Mouse (Mus musculus) spleen, postnatal 10 days (tissue): ENCODE measurements at regions not wholly inside any gene's neighbourhood (a gene's known extent, or its start where the extent isn't known, plus 50 kb on each side); places are given as distances from the start of the nearest gene placed in this dataset.

ENCODE experiments used
- DNase-seq, 2 experiments: peaks; one replicate each; pipeline ENCODE4 v3.0.0; 2021 to 2022; ENCODE audit warnings: low spot score in 2 of 2

DNA sequence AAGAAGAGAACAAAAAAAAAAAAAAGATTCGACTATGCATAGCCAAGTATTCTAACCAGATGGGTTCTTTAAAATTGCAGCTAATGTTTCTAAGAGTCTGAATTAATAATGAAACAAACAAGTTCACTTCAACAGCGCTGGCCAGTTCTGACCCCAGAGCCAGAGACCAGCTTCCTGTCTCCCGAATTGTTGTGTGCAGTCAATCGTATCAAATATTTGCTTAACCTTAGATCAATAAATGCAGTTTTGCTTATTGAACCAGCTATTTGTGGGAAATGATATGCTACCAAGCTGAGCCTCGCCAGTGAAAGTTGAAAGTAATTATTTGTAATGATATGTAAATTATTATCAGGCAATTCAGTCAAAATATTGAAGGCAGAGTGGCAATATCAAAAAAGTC is 287.4 kb upstream of the Tmem132c start:
- DNase-seq = no peak

DNA sequence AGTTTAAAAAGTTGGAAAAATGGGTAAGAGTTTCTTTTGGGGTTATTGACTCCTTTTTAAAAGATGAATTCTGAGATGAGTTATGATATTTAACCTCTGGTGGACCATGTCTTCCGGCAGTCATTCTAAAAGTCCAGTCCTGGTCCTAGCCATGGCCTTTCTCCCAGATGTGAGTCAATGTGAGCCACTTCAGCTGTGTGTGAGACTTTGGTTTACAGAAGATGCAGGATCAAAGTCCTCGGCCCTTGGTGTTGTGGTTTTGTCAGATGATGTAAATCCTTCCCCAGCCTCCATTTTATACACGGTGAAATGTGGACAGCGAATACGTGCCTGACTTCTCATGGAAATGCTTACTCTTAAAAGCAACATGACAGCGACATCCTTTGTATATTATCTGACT is 287.0 kb upstream of the Tmem132c start:
- DNase-seq = no peak

DNA sequence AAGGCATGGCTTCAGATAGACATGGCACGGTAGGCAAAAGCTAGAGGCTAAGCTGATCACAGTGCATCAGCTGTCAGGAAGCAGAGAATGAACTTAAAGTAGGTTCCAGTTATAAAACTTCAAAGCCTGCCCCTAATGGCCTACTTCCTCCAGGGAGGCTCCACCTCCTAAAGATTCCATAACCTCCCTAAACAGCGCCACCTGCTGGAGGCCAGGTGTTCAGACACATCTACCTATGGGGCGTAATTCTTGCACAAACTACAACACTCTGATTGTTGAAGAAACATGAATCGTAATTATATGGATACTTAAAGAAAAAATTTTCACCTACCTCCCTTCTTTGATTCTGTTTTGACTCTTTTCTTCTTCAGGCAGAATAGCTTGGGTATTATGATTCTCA is 277.0 kb upstream of the Tmem132c start:
- DNase-seq = no peak

DNA sequence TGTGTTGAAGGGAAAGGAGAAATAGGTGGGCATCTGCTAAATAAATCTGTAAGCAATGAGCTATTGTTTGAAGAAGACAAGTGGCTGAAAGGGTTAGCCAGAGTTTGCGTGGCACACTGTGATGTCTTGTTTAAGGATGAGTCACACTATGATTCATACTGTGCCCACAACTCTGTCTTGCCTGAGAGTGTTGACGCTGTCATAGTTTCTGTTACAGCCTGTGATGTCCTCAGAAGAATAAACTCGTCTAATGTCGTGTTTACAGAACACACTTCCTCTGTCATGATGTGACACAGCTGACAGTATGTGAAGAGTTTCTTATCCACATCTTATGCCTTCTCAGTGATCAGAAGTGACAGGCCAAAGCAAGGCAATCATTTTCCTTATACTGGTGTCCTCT is 274.5 kb upstream of the Tmem132c start:
- DNase-seq = no peak

DNA sequence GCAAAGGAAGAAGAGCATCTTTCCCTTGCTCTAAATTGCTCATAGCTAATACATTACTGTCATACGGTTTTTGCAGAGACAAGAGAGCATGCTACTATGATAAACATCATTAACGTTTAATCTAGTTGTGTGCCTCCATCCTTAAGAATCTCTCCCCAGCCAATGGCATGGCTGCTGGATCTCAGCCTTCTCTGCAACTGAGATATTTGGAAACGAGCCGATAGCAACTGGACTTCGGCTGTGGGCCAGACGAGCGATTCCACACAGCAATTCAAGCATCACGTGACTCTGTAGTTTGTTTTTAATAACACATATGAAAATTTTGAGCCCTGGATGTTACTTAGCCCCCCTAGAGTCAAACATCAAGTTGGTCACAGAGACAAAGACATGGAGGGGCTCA is 272.2 kb upstream of the Tmem132c start:
- no peak for DNase-seq

DNA sequence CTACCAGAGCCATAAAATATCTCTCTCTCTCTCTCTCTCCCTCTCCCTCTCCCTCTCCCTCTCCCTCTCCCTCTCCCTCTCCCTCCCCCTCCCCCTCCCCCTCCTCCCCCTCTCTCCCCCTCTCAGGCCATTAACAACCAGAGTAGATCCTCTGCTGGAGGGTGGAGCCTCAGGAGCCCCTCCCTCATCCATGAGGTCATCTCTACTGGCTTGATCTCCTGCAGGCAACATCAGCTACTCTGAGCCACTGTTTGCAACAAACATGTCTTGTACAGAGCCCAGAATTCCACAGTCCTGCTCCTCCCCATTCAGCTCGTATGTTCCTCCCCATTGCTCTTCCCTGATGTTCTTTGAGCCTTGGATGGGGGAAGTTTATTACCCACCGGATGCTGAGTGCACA is 270.3 kb upstream of the Tmem132c start:
- no peak for DNase-seq

DNA sequence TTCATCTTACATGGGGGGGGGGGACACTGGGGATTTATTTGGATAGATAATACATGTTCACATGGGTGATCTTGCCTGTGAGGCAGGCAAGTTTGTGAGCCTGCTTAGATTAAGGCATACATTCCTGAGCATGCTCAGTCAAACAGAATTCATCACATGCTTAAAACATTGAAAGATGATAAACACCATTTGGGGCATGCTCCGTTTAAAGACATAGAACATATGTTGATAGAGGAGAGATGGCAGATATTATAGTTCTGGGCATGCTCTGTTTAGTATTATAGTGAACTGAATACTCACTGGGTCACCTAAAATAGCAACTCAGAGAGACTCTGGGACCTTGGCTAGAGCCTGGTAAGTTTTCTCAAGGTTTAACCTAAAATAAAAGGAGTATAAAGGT is 269.6 kb upstream of the Tmem132c start:
- no peak for DNase-seq

DNA sequence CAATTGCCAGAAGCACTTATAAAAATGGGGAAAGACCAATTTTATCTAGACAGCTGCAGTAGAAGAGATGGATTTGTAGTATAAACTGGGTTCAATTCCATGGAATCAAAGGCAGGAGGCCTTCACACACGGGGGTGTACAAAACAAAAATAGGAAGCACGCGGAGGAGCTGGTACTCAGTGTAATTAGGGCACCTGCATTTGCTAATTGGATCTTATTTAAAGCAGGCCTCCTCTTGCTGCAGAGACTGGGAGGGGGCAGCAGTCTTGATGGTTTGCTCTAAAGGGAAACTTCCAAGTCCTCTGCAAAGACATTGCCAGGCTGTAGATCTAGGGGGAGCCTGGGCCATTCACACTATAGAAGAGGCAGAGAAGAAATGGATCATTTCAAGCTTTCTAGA is 268.2 kb upstream of the Tmem132c start:
- no peak for DNase-seq

DNA sequence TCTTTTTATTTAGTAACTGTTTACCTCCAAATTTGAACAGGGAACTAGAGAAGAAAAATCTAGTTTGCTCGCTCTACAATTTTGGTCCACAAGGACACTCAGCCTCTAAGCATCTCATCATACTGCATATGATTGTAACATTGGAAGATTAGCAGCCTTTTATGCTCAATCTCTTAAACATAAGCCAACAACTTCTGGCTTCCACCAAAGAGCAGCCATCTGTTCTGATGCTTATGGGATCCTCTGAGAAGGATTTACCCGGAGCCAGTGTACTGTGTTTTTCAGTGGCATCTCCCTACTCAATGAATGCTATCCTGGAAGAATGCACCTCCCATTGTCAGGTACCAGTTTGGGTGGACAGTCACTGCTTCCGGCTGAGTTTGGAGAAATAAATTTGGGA is 267.0 kb upstream of the Tmem132c start:
- no peak for DNase-seq

DNA sequence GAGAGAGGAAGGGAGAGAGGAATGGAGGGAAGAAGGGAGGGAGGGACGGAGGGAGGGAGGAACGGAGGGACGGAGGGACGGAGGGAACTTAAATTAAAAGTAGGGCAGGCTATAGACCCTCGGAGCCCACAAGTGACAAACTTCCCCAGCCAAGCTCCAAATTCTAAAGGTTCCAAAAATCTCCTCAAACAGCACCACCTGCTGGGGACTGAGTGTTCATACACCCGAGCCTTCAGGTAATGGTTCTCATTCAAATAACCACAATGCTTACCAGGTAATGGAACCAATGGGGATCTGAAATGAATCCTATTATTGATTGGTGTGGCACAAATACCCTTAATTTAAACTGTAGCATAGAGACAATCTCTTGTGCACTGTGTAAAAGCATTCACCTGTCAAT is 246.0 kb upstream of the Tmem132c start:
- no peak for DNase-seq

DNA sequence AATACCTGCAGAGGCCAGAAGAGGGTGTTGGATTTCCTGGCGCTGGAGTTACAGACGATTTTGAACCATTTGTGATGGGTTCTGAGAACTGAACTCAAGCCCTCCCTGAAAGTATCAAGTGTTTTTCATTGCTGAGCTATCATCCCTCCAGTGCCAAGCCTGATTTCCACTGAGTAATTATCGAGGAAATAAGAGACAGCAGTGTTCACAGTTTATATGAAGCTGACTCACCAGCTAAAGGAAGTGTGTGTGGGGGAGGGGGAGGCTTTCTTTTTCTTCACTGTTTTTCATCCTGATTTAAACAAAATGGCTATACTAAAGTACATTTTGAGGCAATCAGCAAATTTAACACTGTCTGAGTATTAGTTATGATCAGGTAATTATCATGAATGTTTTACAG is 227.4 kb upstream of the Tmem132c start:
- no peak for DNase-seq

DNA sequence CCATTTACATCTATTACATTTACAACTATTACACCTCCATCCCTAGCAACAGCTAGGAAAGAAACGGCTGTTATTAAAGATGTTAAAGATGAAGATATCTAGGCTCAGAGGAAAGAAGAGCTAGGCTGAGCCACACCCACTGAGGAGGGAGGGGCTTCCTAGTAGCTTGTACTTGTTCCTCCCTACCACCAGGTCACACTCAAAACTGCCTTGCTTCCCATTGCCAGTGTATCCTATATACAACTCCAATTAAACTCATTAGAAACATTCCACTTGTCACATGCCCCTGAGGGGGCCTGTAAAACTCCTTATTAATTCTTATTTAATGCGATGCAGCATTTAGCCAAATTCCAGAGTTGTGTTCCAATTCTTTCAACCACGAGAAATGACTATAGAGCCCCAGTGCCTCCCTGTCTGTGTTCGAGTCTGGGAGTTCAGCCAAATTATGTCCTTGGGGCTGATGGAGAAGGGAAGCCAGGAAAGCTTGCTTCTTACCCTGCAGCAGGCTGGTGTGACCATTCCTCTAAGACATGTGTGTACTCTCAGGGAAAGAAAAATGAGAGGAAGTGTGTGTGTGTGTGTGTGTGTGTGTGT is 225.0 kb upstream of the Tmem132c start:
- no peak for DNase-seq

DNA sequence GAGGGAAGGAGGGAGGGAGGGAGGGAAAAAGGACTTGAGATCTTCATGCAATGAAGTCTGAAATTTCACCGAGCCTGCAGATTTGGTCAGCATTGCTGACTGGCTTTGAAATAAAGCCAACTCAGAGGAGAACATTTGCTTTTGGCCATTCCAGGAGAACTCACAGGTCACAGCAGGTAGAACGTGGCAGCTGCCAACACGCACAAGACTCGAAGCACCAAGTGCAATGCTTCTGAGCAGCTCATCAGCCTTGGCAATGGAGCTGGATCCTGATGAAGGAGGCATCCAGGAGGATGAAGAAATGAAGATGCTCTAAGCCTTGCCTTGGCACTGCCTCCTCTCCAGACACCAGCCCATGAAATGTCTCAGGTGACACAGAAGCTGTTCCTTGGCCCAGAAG is 223.6 kb upstream of the Tmem132c start:
- no peak for DNase-seq

DNA sequence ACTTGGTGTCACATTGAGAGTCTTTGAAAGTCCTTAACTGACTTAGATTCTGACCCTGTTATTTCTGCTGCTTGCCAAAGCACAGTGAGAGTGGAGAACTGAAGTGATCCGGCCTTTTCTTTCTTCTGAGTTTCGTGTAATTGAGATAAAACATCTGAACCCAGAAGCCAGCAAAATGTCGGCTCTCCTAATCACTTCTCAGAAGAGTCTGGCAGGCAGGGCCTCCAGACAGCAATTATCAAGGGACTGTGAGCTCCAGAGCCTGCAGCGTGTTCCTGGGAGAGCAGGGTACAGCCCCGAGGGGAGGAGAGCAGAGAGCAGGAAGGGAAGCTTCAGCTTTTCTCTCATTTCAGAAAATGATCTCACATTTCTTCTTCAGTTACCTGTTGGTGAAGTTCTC is 205.1 kb upstream of the Tmem132c start:
- DNase-seq = no peak

DNA sequence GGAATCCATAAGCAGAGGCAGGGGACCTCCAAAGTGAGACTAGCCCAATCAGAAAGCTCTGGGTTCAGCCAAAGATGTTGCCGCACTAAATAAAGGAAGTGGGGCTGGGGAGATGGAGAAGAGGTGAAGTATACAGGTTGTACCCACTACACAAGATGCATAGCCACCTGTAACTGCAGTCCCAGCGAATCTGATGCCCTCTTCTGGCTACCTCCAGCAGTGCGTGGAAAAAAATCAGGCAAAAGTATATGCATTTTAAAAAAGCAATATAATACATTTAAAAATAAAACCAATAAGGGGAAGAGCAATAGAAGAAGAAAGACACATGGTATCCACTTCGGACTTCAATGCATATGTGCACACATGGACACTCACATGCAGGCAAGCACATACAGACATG is 183.8 kb upstream of the Tmem132c start:
- DNase-seq = no peak

DNA sequence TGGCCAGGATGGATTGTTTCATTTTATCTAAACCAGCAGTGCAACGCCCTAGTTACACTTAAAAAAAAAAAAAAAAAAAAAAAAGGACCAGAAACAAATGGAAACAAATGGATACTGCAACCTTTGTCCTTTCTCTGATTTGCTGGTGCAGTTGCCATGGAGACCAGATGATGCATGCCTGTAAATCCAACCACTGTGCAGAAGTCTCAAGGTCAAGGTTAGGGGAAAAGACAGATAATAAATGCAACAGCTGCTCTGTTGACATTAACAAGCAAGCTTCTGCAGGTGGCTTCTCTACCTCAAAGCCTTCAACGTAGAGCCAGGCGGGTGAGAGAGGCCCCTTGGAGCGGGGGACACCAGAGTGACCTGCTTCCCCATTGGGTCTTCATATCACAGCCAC is 167.3 kb upstream of the Tmem132c start:
- no peak for DNase-seq
